Mouse (Mus musculus): ENCODE data around the gene Lage3. TPM values are rescaled to one million over a fixed set of nuclear protein-coding genes. Genes with fewer than 3 reads are reported as not detected.

The Lage3 gene
- polyA plus RNA-seq, 1 experiment from 2014 or later: 77.5 TPM

DNA sequence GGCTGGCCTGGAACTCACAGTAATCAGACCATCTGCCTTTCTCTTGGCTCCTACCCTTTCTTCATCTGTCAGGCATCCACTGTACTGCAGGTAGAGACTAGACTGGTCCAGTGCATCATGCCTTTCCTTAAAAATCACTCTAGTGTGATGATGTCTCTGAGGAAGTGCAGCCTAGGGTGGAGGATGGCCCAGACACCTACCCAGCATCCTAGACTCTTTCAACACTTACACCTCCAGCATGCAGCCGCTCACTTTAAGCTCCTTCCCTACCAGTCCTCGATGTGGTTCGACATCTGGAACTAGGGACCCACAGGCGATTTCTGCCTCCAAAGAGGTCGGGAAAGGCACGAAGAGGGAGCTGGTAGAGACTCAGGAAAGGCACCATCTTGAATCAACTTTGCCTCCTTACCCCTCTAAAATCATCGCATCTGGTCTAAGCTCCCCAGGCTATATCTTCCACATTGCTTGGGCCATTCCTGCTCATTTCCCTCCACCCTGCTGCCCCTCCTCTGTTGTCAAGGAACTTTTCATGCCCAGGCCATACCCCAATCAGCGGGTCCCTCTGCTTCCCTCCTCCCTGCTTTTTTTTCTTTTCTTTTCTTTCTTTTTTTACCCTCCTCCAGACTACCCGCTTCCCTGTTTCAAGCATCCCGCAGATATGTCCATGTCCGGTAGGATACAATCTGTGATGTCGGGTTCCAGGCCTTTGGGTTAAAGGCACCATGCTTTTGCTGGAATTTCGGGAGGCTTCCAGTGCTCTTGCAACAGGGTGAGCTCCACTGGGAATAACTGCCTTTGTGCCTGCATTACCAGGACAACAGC, 562 bp downstream of the Lage3 start:
- no peaks in the 10 kb centered on the region for H3K27me3 ChIP-seq (replicated peaks)
- H3K27ac ChIP-seq (replicated peaks): peak overlapping the region; percentile 63
- peak overlapping the region; percentile 44 for H3K4me3 ChIP-seq (replicated peaks)
- peaks cover 5% of the 10 kb centered on the region; the same call in 1 of the 2 replicates for H3K4me1 ChIP-seq
- 17% methylated on average over 13 of the region's 13 CpGs for WGBS
- no peaks in the 10 kb centered on the region for H3K36me3 ChIP-seq
- H3K9ac ChIP-seq (replicated peaks): peak overlapping the region; percentile 37
- peak overlapping the region; percentile 54 for H3K4me2 ChIP-seq
- H3K9me3 ChIP-seq (replicated peaks): no peaks in the 10 kb centered on the region
- peak; percentile 82 for ATAC-seq (ENCODE audit: low FRiP score)

DNA sequence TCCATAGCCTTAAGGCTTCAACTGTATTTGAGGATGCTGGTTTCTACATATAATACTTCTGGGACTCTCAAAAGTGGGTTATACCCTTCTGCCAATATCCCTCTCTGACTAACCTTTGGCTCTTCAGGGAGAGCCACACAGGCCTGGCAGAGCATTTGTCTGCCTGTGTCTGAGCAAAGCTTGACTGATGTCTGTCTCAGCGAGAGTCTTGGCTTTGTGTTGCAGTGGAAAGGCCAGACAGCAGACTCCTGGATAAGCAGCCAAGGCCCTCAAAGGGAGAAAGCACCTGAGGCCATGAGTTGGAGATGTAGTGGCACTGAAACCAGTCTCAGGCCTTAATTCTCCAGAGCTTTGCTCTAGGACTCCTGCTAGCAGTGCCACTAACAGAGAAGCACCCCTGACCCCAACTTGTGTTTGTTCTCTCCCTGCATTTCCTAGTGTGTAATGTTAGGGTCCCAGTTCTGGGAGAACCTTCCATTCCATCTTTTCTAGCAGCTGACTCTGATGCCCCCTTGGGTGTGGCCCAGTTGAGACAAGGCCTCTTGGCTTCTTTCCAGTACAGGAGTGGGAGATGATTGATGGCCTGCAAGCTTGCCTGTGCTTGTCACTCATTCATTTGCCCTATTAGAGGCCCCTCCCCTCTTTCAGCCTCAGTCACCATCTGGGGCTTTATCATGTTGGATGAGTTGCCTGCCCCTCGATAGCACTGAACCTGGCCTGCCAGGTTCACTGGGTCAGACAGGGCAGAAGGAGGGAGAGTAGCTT, 23.1 kb downstream of the Lage3 start:
- Histone ChIP-seq H3K27me3 (replicated peaks) (no peaks in the 10 kb centered on the region), H3K27ac (replicated peaks) (peak overlapping the region; percentile 88), H3K4me2 (peak overlapping the region; percentile 70), H3K4me3 (replicated peaks) (peak overlapping the region; percentile 52), H3K4me1 (peaks cover 37% of the 10 kb centered on the region), H3K36me3 (no peaks in the 10 kb centered on the region), H3K9me3 (replicated peaks) (no peaks in the 10 kb centered on the region), H3K9ac (replicated peaks) (peak overlapping the region; percentile 59)
- 36% methylated on average over 2 of the region's 2 CpGs for WGBS
- ATAC-seq (ENCODE audit: low FRiP score): no peak

DNA sequence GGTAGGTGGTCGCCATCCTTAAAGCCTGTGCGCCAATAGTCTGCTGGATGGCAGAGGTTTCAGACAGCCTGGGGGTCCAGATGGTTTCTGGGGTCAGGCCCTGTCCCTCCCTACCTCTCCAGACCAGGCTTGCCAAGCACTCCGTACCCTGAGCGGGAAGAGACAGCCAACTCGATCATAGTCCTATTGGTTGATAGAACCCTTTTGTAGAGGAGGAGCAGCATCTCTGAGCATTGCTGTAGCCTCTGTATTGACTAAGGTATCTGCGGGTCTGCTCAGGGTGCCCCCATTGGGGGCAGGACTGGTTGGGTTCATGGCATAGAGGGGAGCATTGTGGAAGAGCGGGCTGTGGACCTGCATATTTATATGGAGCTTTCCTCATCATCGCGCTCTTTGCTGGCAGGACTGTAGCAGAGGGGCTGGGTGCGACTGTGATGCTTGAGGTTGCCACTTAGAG, 24.2 kb downstream of the Lage3 start:
- H3K27ac ChIP-seq (replicated peaks): peak overlapping the region; percentile 88
- peak overlapping the region; percentile 52 for H3K4me3 ChIP-seq (replicated peaks)
- H3K9me3 ChIP-seq (replicated peaks): no peaks in the 10 kb centered on the region
- ATAC-seq (ENCODE audit: low FRiP score): peak; percentile 71
- H3K4me2 ChIP-seq: peak overlapping the region; percentile 70
- H3K4me1 ChIP-seq: peaks cover 37% of the 10 kb centered on the region
- H3K9ac ChIP-seq (replicated peaks): peak overlapping the region; percentile 59
- no peaks in the 10 kb centered on the region for H3K36me3 ChIP-seq
- 25% methylated on average over 10 of the region's 10 CpGs for WGBS
- H3K27me3 ChIP-seq (replicated peaks): no peaks in the 10 kb centered on the region

DNA sequence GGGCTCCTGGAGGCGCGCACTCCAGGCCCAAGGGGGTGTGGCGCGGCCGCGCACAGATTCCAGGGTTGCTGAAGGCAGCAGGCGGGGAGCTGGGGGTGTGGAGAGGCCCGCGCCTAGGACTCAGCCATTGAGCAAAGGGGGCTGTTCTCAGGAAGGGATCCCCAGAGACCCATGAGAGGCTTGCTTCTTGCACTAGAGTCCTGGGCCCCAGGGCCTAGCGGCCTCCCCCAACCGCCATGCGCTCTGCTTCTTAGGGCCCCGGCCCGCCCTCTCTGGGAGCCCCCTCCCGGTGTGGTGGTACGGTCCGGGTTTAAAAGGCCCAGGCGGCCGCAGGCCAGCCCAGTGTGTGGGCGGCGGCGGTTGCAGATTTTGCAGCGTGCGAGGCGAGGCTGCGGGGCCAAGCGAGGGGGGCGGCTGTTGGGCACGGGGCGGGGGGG, 24.7 kb downstream of the Lage3 start, which contains the start of gene Plxna3:
Gene Plxna3, plus strand, starts transcription at position 342 of the 437 bp plus-strand sequence.
- Histone ChIP-seq H3K4me1 (peaks cover 33% of the 10 kb centered on the region), H3K4me3 (replicated peaks) (peak within 1 kb of the TSS; percentile 52), H3K36me3 (no peaks in the 10 kb centered on the region), H3K27ac (replicated peaks) (peak within 1 kb of the TSS; percentile 88), H3K27me3 (replicated peaks) (no peaks in the 10 kb centered on the region), H3K9ac (replicated peaks) (peak within 1 kb of the TSS; percentile 59), H3K4me2 (peak within 1 kb of the TSS; percentile 70), H3K9me3 (replicated peaks) (no peaks in the 10 kb centered on the region)
- 25% methylated on average over 30 of the region's 30 CpGs for WGBS
- ATAC-seq (ENCODE audit: low FRiP score): peak; percentile 96

DNA sequence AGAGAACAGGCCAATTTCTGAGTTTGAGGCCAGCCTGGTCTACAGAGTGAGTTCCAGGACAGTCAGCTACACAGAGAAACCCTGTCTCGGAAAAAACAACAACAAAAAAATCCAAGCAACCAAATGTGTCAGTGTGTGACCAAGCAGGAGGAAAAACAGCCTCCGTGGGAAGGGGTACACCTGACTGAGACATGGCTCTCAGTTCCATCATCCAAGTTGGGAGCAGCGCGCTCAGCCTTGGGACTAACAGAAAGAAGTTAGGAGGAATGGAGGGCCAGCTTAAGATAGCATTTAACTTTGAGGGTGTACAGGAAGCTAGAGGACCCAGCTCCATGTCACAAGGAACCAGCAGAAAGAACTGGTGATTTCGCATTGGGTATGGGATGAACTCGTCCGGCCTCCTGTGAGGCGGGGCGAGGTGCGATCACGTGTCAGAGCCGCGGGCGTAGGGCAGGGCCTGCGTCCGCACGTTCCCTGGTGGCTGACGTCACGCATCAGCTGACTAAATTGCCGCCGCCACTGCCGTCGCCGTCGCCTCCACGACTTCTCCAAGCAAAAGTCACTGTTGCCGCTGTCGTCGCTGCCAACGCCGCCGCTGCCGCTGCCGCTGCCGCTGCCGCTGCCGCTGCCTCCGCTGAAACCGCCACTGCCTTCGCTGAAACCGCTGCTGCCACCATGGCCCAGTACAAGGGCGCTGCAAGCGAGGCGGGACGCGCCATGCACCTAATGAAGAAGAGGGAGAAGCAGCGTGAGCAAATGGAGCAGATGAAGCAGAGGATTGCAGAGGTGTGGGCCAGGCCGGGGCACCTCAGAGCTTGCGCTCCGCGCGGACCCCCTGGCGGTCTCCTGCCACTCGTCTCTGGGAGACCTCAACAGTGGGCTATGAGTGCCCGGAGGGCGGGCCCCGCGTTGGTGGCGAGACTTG, 40.6 kb downstream of the Lage3 start, which contains the start of gene Fam50a:
Gene Fam50a, plus strand, starts transcription at position 494 of the 925 bp plus-strand sequence.
- Histone ChIP-seq H3K4me2 (peak within 1 kb of the TSS; percentile 67), H3K9me3 (replicated peaks) (no peaks in the 10 kb centered on the region), H3K4me1 (peaks cover 33% of the 10 kb centered on the region), H3K9ac (replicated peaks) (peak within 1 kb of the TSS; percentile 75), H3K4me3 (replicated peaks) (peak within 1 kb of the TSS; percentile 60), H3K36me3 (peaks cover 21% of the 10 kb centered on the region), H3K27ac (replicated peaks) (peak within 1 kb of the TSS; percentile 89), H3K27me3 (replicated peaks) (no peaks in the 10 kb centered on the region)
- 24% methylated on average over 54 of the region's 59 CpGs for WGBS
- peak; percentile 98 for ATAC-seq (ENCODE audit: low FRiP score)

DNA sequence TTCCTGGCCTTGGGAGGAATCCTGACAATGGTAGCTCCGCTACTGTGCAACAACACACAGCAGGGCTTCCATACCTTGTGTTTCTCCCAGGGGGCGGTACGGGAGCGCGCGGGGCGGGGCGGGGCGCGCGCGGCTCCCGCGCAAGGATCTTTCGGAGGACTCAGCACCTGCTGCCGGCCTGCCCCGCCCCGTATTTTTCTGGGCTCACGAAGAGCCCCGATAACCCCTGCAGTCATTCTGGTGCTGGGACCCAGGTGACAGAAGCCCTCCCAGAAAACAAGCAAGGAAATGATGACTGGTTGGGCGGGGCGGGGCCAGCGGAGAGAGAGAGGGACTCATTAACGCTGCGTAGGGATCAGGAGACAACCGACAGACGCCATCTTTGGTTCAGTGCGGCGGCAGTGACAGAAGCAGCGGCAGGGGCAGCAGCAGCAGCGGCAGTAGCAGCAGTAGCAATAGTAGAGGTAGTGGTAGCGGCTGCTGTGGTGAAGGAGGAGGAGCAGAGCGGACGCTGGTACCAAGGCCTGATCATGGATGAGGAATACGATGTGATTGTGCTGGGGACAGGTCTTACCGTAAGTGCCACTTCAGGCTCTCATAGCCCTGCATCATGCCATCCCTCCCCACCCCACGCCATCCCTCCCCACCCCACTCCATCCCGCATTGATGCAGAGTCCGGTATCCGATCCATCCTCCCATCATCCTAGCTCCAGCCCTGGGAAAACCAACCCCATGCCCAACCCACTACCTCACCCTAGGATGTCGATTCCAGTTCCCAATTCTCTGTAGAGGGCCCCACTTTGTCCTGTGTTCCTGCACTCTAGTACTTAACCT, 48.3 kb downstream of the Lage3 start, which contains the start of gene Gdi1:
Gene Gdi1, plus strand, starts transcription at position 132 of the 834 bp plus-strand sequence.
- WGBS: 14% methylated on average over 41 of the region's 41 CpGs
- ATAC-seq (ENCODE audit: low FRiP score): peak; percentile 84
- Histone ChIP-seq H3K27ac (replicated peaks) (peak within 1 kb of the TSS; percentile 93), H3K4me3 (replicated peaks) (peak within 1 kb of the TSS; percentile 54), H3K4me2 (peak within 1 kb of the TSS; percentile 63), H3K27me3 (replicated peaks) (no peaks in the 10 kb centered on the region), H3K9ac (replicated peaks) (peak within 1 kb of the TSS; percentile 61), H3K36me3 (peaks cover 61% of the 10 kb centered on the region), H3K9me3 (replicated peaks) (no peaks in the 10 kb centered on the region), H3K4me1 (peaks cover 31% of the 10 kb centered on the region)

Small RNA genes lying within 50 kb of the gene (microRNA-seq; reads per million reads assigned to microRNA genes)
- 0.69 reads per million for gene Mir7092

Other genes starting within 250 kb of the Lage3 start
- not detected in 2 replicates for gene Opn1mw, start 226.2 kb downstream of the Lage3 start, polyA plus RNA-seq (2015; fragmentation: Nextera tagmentation; extraction: Ambion mirVana)
- 11.2 and 11.7 TPM in 2 replicates for gene Mecp2, start 218.3 kb downstream of the Lage3 start, polyA plus RNA-seq (2015; fragmentation: Nextera tagmentation; extraction: Ambion mirVana)
- not detected in 2 replicates for gene Tex28, start 185.8 kb downstream of the Lage3 start, polyA plus RNA-seq (2015; fragmentation: Nextera tagmentation; extraction: Ambion mirVana)
- gene Tktl1, start 176.4 kb downstream of the Lage3 start, polyA plus RNA-seq (2015; fragmentation: Nextera tagmentation; extraction: Ambion mirVana): 0.08 and 0.09 TPM in 2 replicates
- 67.3 and 100 TPM in 2 replicates for gene Flna, start 103.8 kb downstream of the Lage3 start, polyA plus RNA-seq (2015; fragmentation: Nextera tagmentation; extraction: Ambion mirVana)
- 13.2 and 17.9 TPM in 2 replicates for gene Emd, start 98.9 kb downstream of the Lage3 start, polyA plus RNA-seq (2015; fragmentation: Nextera tagmentation; extraction: Ambion mirVana)
- gene Rpl10, start 82.8 kb downstream of the Lage3 start, polyA plus RNA-seq (2015; fragmentation: Nextera tagmentation; extraction: Ambion mirVana): 436 and 510 TPM in 2 replicates
- gene Taz, start 71.7 kb downstream of the Lage3 start, polyA plus RNA-seq (2015; fragmentation: Nextera tagmentation; extraction: Ambion mirVana): 84.0 and 87.7 TPM in 2 replicates
- 5.1 and 7.8 TPM in 2 replicates for gene Dnase1l1, start 71.3 kb downstream of the Lage3 start, polyA plus RNA-seq (2015; fragmentation: Nextera tagmentation; extraction: Ambion mirVana)
- gene Atp6ap1, start 56.5 kb downstream of the Lage3 start, polyA plus RNA-seq (2015; fragmentation: Nextera tagmentation; extraction: Ambion mirVana): 283 and 302 TPM in 2 replicates
- gene Gdi1, start 48.6 kb downstream of the Lage3 start, polyA plus RNA-seq (2015; fragmentation: Nextera tagmentation; extraction: Ambion mirVana): 798 and 909 TPM in 2 replicates
- gene Fam50a, start 40.6 kb downstream of the Lage3 start, polyA plus RNA-seq (2015; fragmentation: Nextera tagmentation; extraction: Ambion mirVana): 60.0 and 62.1 TPM in 2 replicates
- 33.8 and 41.9 TPM in 2 replicates for gene Plxna3, start 24.6 kb downstream of the Lage3 start, polyA plus RNA-seq (2015; fragmentation: Nextera tagmentation; extraction: Ambion mirVana)
- 65.9 and 68.3 TPM in 2 replicates for gene Ubl4a, start 19.6 kb upstream of the Lage3 start, polyA plus RNA-seq (2015; fragmentation: Nextera tagmentation; extraction: Ambion mirVana)
- 8.9 and 9.5 TPM in 2 replicates for gene Slc10a3, start 19.7 kb upstream of the Lage3 start, polyA plus RNA-seq (2015; fragmentation: Nextera tagmentation; extraction: Ambion mirVana)
- 36.6 TPM in 2 replicates for gene Fam3a, start 39.7 kb upstream of the Lage3 start, polyA plus RNA-seq (2015; fragmentation: Nextera tagmentation; extraction: Ambion mirVana)
- 14.1 and 15.8 TPM in 2 replicates for gene Ikbkg, start 39.7 kb upstream of the Lage3 start, polyA plus RNA-seq (2015; fragmentation: Nextera tagmentation; extraction: Ambion mirVana)
- 43.4 and 50.2 TPM in 2 replicates for gene G6pdx, start 75.6 kb upstream of the Lage3 start, polyA plus RNA-seq (2015; fragmentation: Nextera tagmentation; extraction: Ambion mirVana)
- not detected in 2 replicates for gene Gm6880, start 127.8 kb upstream of the Lage3 start, polyA plus RNA-seq (2015; fragmentation: Nextera tagmentation; extraction: Ambion mirVana)
- not detected in 2 replicates for gene Olfr1326-ps1, start 221.3 kb upstream of the Lage3 start, polyA plus RNA-seq (2015; fragmentation: Nextera tagmentation; extraction: Ambion mirVana)
- not detected in 2 replicates for gene Olfr1325, start 239.1 kb upstream of the Lage3 start, polyA plus RNA-seq (2015; fragmentation: Nextera tagmentation; extraction: Ambion mirVana)